Mouse (Mus musculus) right cerebral cortex, postnatal 36 days (tissue): ENCODE measurements at regions not wholly inside any gene's neighbourhood (a gene's known extent, or its start where the extent isn't known, plus 50 kb on each side); places are given as distances from the start of the nearest gene placed in this dataset.
"Not testable (repeated sequence)": the region's sequence is repeated elsewhere in the genome, so short reads cannot be mapped to it uniquely, and the experiment has no call there.

Experiments
- DNase-seq, 2 experiments: peaks; one replicate each; pipeline ENCODE4 v3.0.0; 2022; ENCODE audit warnings: low spot score in 2 of 2, mixed read lengths in 1 of 2

GRCm38 (mm10) chr2:114454901-114455300, 199.9 kb downstream of the Dph6 start:
- no peak for DNase-seq

DNA sequence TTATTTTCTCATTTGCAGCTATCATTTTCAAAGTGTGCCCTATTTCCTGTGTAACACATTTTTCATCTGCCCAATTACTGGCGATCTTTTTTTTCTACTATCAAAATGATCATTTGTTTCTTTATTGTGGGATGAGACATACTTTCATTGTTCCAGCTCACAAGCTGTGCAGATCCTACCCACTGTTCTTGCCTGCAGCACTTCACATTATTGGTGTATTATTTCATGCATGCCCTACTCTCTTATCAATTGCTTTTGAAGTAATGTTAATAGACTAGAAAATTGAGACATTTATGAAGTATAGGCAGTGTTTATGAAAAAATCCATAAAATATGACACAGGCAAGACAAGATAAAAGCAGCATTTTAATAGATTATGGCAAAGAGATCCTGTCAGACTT, 204.6 kb downstream of the Dph6 start:
- no peak for DNase-seq

- no peak for DNase-seq
These were observed 211.0 kb downstream of the Dph6 start for GRCm38 (mm10) chr2:114443801-114444200.

GRCm38 (mm10) chr2:114440943-114441342, 213.8 kb downstream of the Dph6 start:
- no peak for DNase-seq

GRCm38 (mm10) chr2:114439668-114440067, 215.1 kb downstream of the Dph6 start:
- no peak for DNase-seq

- DNase-seq = no peak
These were observed 216.7 kb downstream of the Dph6 start for GRCm38 (mm10) chr2:114438048-114438447.

GRCm38 (mm10) chr2:114427426-114428157, 226.3 kb upstream of the Zfp770 start:
- DNase-seq = peak in 1 of 2 experiments; percentile 3

DNA sequence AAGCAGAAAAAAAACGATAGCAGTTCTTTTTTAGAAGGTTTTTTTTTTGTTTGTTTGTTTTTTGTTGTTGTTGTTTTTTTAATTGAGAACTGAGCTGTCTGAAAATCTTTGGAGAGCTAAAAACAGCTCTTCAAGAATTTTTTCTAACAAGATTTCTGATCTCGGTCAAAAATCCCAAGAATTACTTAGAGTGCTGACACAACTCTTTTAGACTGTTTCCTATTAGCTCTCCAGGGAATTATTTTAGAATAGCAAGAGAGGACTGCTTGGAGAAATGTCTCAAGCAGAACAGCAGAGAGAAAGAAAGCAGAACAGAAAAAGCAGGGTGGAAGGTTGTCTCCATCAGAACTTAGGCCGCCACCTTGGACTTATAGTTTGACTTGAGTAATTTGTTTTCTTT, 218.1 kb upstream of the Zfp770 start:
- no peak for DNase-seq

DNA sequence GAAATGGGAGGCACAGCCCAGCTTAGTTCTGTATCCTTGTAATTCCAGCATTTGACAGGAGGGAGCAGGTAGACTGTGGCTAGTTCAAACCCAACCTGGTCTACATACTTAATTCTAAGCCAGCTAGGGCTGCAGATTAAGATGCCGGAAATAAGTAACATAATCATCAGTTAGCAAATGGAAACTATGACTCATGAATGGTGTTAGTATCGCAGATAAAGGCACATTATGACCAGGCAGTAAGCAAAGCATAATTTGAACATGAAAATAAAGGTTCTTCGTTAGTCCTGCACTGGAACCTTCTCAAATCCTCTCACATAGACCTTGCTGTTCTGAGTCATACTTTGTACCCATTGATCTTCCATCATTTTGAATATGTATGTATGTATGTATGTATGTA, 211.7 kb upstream of the Zfp770 start:
- no peak for DNase-seq

- no peak for DNase-seq
These were observed 210.9 kb upstream of the Zfp770 start for GRCm38 (mm10) chr2:114411940-114412715.

DNA sequence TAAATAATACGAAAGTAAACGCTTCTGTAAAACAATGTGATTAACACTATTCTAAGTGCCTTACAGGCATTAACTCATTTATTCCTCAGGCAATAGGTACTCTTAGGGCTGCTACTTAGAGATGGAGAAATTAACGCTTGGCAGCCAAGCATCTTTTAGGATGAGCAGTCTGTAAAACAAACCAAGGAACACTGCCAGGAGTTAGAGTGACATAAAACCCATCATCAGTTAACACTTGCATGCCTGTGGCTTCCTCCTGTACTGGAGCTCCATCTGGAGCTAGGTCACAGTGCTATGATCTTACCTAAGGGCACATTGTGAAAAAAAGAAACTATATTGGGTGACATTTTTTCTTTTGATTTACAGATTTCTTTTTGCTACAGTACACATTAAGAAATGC, 209.4 kb upstream of the Zfp770 start:
- no peak for DNase-seq

DNA sequence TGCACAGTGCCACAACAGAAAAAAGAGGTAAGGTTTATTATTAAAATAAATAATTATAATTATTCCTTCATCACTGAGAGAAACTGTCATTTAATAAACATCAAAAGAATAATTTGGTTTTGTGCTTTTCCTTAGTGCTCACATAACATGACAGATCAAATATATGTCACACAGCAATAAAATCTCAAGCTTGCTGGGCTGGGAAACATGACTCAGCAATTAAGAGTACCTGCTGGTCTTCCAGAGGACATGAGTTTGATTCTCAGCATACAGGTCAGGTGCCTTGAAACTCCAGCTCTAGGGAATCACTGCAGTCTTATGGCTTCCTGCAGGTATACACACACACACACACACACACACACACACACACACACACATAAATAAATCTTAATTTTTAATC, 208.3 kb upstream of the Zfp770 start:
- no peak for DNase-seq

DNA sequence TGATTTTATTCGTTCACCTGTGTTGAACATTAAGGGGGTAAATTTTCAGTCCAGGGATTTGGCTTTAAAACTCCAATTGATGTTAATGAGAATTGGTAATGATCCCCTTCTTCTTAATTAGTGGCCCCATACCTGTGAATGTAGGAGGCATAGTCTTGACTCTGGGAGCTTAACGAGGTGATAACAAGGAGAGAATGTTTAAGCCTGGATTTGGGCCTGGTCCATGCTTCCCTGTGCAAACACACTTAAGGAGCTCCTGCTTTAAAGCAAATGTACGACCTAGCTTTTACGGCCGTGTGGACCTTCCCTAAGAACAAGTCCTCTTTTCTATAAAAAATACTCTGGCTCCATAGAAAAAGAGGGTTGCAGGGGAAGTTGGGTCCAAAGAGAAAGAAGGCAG, 206.1 kb upstream of the Zfp770 start:
- no peak for DNase-seq

- DNase-seq = no peak
These were observed 183.3 kb upstream of the Zfp770 start for GRCm38 (mm10) chr2:114384566-114384965.

GRCm38 (mm10) chr2:114378844-114379533, 177.7 kb upstream of the Zfp770 start:
- DNase-seq = no peak

DNA sequence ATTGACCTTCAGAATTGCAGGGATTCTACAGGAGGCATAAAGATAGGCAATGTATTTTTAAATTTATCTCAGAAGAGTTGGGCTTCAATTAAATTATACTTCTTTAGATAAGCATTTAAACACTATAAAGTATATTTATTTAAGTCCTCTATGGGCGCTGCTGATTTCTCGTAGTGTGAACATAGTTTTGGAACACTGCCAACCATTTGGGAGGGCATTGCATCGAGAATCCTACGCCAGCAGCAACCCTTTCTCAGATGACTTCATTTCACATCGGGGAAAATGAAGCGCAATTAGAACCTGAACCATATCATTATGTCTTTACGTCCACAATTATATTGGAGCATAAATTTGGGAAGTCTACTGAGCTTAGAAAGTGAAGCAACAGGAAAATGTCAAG, 172.2 kb upstream of the Zfp770 start:
- no peak for DNase-seq

- not testable (repeated sequence) for DNase-seq
These were observed 152.6 kb upstream of the Zfp770 start for GRCm38 (mm10) chr2:114353876-114354275.

- peak in 1 of 2 experiments; percentile 13 for DNase-seq
These were observed 139.5 kb upstream of the Zfp770 start for GRCm38 (mm10) chr2:114340578-114341293.

GRCm38 (mm10) chr2:114301746-114302145, 100.5 kb upstream of the Zfp770 start:
- no peak for DNase-seq

- DNase-seq = no peak
These were observed 93.8 kb upstream of the Zfp770 start for GRCm38 (mm10) chr2:114295110-114295509.

DNA sequence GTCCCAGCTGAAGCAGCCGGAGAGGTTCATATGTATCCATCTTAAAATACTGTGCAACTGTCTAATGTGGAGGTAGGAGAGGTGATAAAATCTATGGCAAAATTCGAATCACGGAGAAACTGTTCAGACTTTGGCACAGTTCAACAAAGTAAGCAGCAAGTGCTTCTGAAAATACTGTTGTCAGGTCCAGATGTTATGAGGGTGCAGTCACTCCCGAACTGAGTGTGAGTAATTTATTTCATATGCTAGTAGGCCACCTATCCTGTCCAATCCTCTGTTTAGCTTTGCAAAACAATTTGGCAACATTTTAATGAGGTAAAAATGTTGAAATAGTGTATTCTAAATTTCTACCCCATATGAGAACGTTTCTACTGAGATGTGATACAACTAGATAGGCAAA, 90.1 kb upstream of the Zfp770 start:
- DNase-seq = no peak

DNA sequence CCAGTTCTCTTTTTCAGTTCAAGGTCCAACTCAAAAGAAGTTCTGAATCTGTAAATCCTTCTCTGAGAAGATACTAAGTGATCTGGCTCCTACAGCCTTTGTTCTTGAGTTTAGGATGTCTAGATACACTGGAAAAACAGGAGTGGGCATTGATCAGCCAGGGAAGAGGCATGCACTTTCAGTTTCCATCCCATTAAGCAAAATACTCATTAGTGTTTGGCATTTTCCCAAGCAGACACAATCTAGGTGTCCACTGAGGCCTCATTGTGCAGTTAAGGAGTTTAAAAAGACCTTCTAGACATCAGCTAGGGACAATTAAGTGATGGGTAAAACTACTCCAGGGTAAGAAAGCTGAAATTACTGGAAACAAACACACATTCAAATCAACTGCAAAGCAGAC, 74.3 kb upstream of the Zfp770 start:
- DNase-seq = no peak
